Mouse (Mus musculus): Measurements from ENCODE around the gene Trim5. TPM values are rescaled to one million over a fixed set of nuclear protein-coding genes. Genes with fewer than 3 reads are reported as not detected.
A peak's percentile ranks its signal among the peaks of the same experiment; 100 is the strongest.

Gene Trim5
- polyA plus RNA-seq, 1 experiment = 1.8 TPM

DNA sequence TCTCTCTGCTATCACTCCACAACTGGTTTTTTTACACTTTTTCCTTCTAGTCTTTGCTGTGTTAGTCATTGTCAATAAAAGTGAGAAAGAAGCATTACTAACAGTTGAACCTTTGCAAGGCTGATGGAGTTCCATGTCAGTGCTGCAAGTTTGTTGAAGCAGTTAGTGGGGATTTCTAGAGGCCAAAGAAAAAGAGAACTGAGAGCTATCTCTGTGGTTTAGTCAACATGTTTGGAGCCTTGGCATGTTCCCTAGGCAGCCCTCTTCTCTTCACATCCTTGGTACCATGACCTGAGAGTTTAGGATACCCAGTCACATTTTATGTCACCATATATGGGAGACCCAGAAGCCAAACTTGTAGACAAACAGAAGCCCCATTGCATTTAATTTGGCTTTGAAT is 47.0 kb downstream of the Trim5 start:
- H3K4me3 ChIP-seq (ENCODE audit: extremely low read depth, insufficient read depth, insufficient read length) = no peak overlapping the region
- peak overlapping the region; percentile 70; the same call in 1 of the 2 replicates for H3K27ac ChIP-seq (ENCODE audit: insufficient read depth, low read length)
- H3K27me3 ChIP-seq (ENCODE audit: control insufficient read depth, insufficient read depth, low read length) = no peaks in the 10 kb centered on the region
- TF ChIP-seq POLR2A (IDR thresholded peaks at IDR 0.05; ENCODE audit: low read depth, low read length) (no peak), CTCF (IDR thresholded peaks at IDR 0.05; ENCODE audit: extremely low read depth, insufficient read depth, insufficient read length, insufficient replicate concordance) (no peak)
- no peaks in the 10 kb centered on the region for H3K36me3 ChIP-seq (ENCODE audit: control insufficient read depth, insufficient read depth, low read length)
- peaks cover 15% of the 10 kb centered on the region; the same call in 1 of the 2 replicates for H3K4me1 ChIP-seq (ENCODE audit: control insufficient read depth, insufficient read depth, insufficient read length)
- DNase-seq (ENCODE audit: low read depth in 1 of 2, low spot score in 2 of 2) = no peak

DNA sequence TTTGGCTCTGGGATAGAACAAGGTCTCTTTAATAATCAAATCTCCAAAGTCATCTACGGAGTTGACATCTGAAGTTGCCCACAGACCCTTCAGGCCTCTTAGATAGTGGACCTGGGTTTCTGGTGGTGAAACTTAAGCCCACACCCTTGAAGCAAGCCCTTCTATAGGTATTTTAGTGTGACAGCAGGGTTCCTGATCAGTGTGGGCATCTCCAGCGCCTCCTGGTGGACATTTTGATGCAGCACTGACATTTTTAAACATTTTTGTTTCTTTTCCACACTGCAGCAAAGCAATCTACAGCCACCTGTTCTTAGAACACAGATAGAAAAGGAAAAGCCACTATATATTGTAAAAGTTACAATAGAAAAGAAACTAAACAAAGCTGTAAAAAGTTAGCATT is 56.7 kb downstream of the Trim5 start:
- 28% methylated on average over 2 of the region's 2 CpGs for WGBS
- TF ChIP-seq CTCF (IDR thresholded peaks at IDR 0.05; ENCODE audit: extremely low read depth, insufficient read depth, insufficient read length, insufficient replicate concordance) (peak; percentile 55; the same call in 1 of the 2 replicates), POLR2A (IDR thresholded peaks at IDR 0.05; ENCODE audit: low read depth, low read length) (no peak)

DNA sequence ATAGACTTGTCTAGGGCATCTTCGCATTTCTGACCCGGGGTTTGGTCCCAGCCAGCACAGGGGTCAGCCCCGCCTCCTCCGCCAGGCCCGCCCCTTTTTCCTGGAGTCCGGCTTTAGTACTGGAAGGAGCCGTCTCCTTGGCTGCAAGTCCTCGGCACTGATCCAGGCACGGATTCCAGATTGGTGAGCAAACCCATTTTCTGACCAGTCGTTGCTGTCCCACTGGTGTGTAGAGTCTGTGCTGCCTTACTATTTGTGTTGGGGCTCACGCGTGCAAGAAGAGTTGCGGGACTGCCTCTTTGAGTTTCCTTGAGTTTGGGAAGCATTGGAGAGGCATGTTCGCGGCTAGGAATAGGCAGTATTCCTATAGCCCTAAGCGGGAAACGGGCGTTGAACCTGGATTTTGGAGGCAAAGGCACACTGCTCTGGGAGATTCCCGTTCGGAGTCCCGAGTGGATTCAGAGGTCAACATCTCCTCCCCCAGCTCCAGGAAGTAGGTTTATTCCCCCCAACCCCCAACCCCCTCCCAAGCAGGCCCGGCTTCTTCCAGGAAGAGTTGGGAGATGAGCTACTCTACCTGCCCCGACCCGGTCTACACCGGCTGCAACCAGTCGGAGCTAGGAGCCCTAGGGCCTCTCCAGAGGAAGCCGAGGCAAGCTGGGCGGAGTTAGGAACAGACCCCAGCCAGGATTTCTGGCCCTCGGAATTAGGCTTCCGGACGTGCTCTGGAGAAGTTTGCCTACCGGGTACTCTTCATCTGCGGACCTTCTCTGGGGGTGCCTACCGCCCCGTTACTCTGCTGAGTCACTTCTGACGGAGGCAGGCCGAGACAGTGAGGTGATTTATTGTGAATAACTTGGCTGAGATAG is 69.0 kb downstream of the Trim5 start, which contains the start of gene Trim6:
TSS of gene Trim6 (plus strand) at position 93 of the 869 bp plus-strand sequence.
- 8% methylated on average over 37 of the region's 37 CpGs for WGBS
- Histone ChIP-seq H3K27me3 (ENCODE audit: control insufficient read depth, insufficient read depth, low read length) (peaks cover 1% of the 10 kb centered on the region; the same call in 1 of the 2 replicates), H3K36me3 (ENCODE audit: control insufficient read depth, insufficient read depth, low read length) (no peaks in the 10 kb centered on the region), H3K27ac (ENCODE audit: insufficient read depth, low read length) (no peak within 1 kb of the TSS), H3K4me1 (ENCODE audit: control insufficient read depth, insufficient read depth, insufficient read length) (peaks cover 6% of the 10 kb centered on the region; the same call in 1 of the 2 replicates), H3K4me3 (ENCODE audit: extremely low read depth, insufficient read depth, insufficient read length) (peak within 1 kb of the TSS; percentile 25)
- no peak for TF ChIP-seq POLR2A (IDR thresholded peaks at IDR 0.05; ENCODE audit: low read depth, low read length)
- DNase-seq (ENCODE audit: low read depth in 1 of 2, low spot score in 2 of 2) = no peak

More for the DNA sequence above, 56.7 kb downstream of the Trim5 start:
- H3K4me3 ChIP-seq (ENCODE audit: extremely low read depth, insufficient read depth, insufficient read length) = no peak overlapping the region
- H3K36me3 ChIP-seq (ENCODE audit: control insufficient read depth, insufficient read depth, low read length) = no peaks in the 10 kb centered on the region
- 0 out of 2 replicates have a peak, but pooled peaks cover 2% of the 10 kb centered on the region for H3K4me1 ChIP-seq (ENCODE audit: control insufficient read depth, insufficient read depth, insufficient read length)
- no peaks in the 10 kb centered on the region for H3K27me3 ChIP-seq (ENCODE audit: control insufficient read depth, insufficient read depth, low read length)
- no peak overlapping the region for H3K27ac ChIP-seq (ENCODE audit: insufficient read depth, low read length)
- DNase-seq (ENCODE audit: low read depth in 1 of 2, low spot score in 2 of 2) = peak in 1 of 2 experiments; percentile 25

DNA sequence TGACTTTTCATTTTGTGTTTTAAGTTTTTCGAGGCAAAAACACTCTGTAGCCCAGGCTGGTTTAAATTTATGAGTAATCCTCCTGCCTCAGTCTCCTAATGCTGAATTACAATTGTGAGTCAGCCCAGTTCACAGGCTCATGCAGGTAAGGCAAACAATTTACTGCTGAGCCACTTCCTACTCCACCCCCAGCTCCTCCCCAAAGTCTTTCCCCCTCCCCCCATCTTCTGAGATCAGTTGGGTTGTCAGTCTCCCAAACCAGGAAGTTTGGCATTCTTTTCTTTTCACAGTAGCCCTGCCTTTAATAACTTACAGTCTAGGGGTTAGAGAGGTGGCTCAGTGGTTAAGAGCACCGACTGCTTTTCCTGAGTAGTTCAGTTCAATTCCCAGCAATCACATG is 70.0 kb downstream of the Trim5 start:
- Histone ChIP-seq H3K4me3 (ENCODE audit: extremely low read depth, insufficient read depth, insufficient read length) (no peak overlapping the region), H3K27me3 (ENCODE audit: control insufficient read depth, insufficient read depth, low read length) (peaks cover 1% of the 10 kb centered on the region; the same call in 1 of the 2 replicates), H3K4me1 (ENCODE audit: control insufficient read depth, insufficient read depth, insufficient read length) (peaks cover 6% of the 10 kb centered on the region; the same call in 1 of the 2 replicates), H3K27ac (ENCODE audit: insufficient read depth, low read length) (no peak overlapping the region), H3K36me3 (ENCODE audit: control insufficient read depth, insufficient read depth, low read length) (no peaks in the 10 kb centered on the region)
- no peak for TF ChIP-seq CTCF (IDR thresholded peaks at IDR 0.05; ENCODE audit: extremely low read depth, insufficient read depth, insufficient read length, insufficient replicate concordance)
- WGBS = 40% methylated on average over 2 of the region's 2 CpGs
- no peak for DNase-seq (ENCODE audit: low read depth in 1 of 2, low spot score in 2 of 2)

DNA sequence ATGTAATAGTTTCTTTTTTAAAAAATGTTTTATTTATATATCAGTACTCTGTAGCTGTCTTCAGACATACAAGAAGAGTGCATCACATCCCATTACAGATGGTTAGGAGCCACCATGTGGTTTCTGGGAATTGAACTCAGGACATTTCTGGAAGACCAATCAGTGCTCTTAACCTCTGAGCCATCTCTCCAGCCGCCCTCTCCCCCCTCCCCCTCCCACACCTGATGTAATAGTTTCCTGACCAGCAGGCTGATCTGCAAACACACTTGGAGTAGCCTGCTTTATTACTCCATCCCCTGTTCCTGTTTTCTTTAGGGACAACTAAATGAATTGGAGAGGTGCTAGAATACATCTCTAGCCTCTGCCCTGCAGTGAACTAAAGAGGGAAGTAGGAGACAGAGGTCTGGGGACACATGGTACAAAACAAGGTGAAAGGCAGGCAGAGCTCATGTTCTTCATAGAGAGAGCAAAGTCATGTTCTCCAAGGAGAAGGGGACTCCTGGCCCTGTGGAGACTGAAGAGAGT is 71.8 kb downstream of the Trim5 start:
- no peaks in the 10 kb centered on the region for H3K36me3 ChIP-seq (ENCODE audit: control insufficient read depth, insufficient read depth, low read length)
- TF ChIP-seq CTCF (IDR thresholded peaks at IDR 0.05; ENCODE audit: extremely low read depth, insufficient read depth, insufficient read length, insufficient replicate concordance) (no peak), POLR2A (IDR thresholded peaks at IDR 0.05; ENCODE audit: low read depth, low read length) (no peak)
- no peak for DNase-seq (ENCODE audit: low read depth in 1 of 2, low spot score in 2 of 2)
- peaks cover 1% of the 10 kb centered on the region; the same call in 1 of the 2 replicates for H3K27me3 ChIP-seq (ENCODE audit: control insufficient read depth, insufficient read depth, low read length)
- WGBS = 68% methylated on average over 1 of the region's 1 CpGs
- no peak overlapping the region for H3K27ac ChIP-seq (ENCODE audit: insufficient read depth, low read length)
- H3K4me1 ChIP-seq (ENCODE audit: control insufficient read depth, insufficient read depth, insufficient read length) = peaks cover 6% of the 10 kb centered on the region; the same call in 1 of the 2 replicates
- no peak overlapping the region for H3K4me3 ChIP-seq (ENCODE audit: extremely low read depth, insufficient read depth, insufficient read length)

Other genes starting within 250 kb of the Trim5 start
- gene Olfr642, start 235.4 kb downstream of the Trim5 start, polyA plus RNA-seq (2012; rRNA removed) = not detected in 2 replicates
- not detected in 2 replicates for gene 4930516K23Rik, start 226.6 kb downstream of the Trim5 start, polyA plus RNA-seq (2012; rRNA removed)
- gene Olfr644, start 216.2 kb downstream of the Trim5 start, polyA plus RNA-seq (2012; rRNA removed) = not detected in 2 replicates
- not detected in 2 replicates for gene Olfr645, start 202.6 kb downstream of the Trim5 start, polyA plus RNA-seq (2012; rRNA removed)
- gene Olfr646, start 183.2 kb downstream of the Trim5 start, polyA plus RNA-seq (2012; rRNA removed) = 0.08 TPM in 1 of 2 replicates, not detected in the other
- gene Ubqln5, start 158.3 kb downstream of the Trim5 start, polyA plus RNA-seq (2012; rRNA removed) = not detected in 2 replicates
- not detected in 2 replicates for gene Olfr643, start 150.7 kb downstream of the Trim5 start, polyA plus RNA-seq (2012; rRNA removed)
- gene Ubqln3, start 144.8 kb downstream of the Trim5 start, polyA plus RNA-seq (2012; rRNA removed) = not detected in 2 replicates
- not detected in 2 replicates for gene Ubqlnl, start 137.5 kb downstream of the Trim5 start, polyA plus RNA-seq (2012; rRNA removed)
- not detected in 2 replicates for gene Olfm5, start 123.3 kb downstream of the Trim5 start, polyA plus RNA-seq (2012; rRNA removed)
- gene Olfr648, start 104.7 kb downstream of the Trim5 start, polyA plus RNA-seq (2012; rRNA removed) = not detected in 2 replicates
- gene Olfr649, start 92.1 kb downstream of the Trim5 start, polyA plus RNA-seq (2012; rRNA removed) = not detected in 2 replicates
- 0.34 and 0.36 TPM in 2 replicates for gene Trim6, start 69.3 kb downstream of the Trim5 start, polyA plus RNA-seq (2012; rRNA removed)
- gene Trim34a, start 43.6 kb downstream of the Trim5 start, polyA plus RNA-seq (2012; rRNA removed) = 13.5 and 14.5 TPM in 2 replicates
- gene Trim12a, start 27.4 kb upstream of the Trim5 start, polyA plus RNA-seq (2012; rRNA removed) = 6.2 and 7.5 TPM in 2 replicates
- 5.7 and 6.7 TPM in 2 replicates for gene Trim34b, start 41.4 kb upstream of the Trim5 start, polyA plus RNA-seq (2012; rRNA removed)
- gene Trim12c, start 65.3 kb upstream of the Trim5 start, polyA plus RNA-seq (2012; rRNA removed) = 4.9 and 5.0 TPM in 2 replicates
- 2.8 and 3.5 TPM in 2 replicates for gene Trim30b, start 81.8 kb upstream of the Trim5 start, polyA plus RNA-seq (2012; rRNA removed)
- 0.49 and 0.51 TPM in 2 replicates for gene Trim30c, start 112.7 kb upstream of the Trim5 start, polyA plus RNA-seq (2012; rRNA removed)
- gene Trim30a, start 177.1 kb upstream of the Trim5 start, polyA plus RNA-seq (2012; rRNA removed) = 8.1 and 8.8 TPM in 2 replicates
- gene Trim30d, start 219.8 kb upstream of the Trim5 start, polyA plus RNA-seq (2012; rRNA removed) = 2.8 and 2.9 TPM in 2 replicates

Measured in spleen, adult 2 months (tissue).